Mouse (Mus musculus): ENCODE results near the gene Bcar3. TPM values are rescaled to one million over a fixed set of nuclear protein-coding genes. Genes with fewer than 3 reads are reported as not detected.

Gene Bcar3
- polyA plus RNA-seq, 1 experiment = 26.3 TPM

- TF ChIP-seq POLR2A (IDR thresholded peaks at IDR 0.05; ENCODE audit: insufficient read depth, low read length) = no peak
- TF ChIP-seq EP300 (IDR thresholded peaks at IDR 0.05; ENCODE audit: insufficient read depth, low read depth, low read length) = no peak
- TF ChIP-seq CTCF (IDR thresholded peaks at IDR 0.05; ENCODE audit: low read depth, low read length) = no peak
Measured at GRCm38 (mm10) chr3:122566549-122566948, 272.6 kb downstream of the Bcar3 start.

DNA sequence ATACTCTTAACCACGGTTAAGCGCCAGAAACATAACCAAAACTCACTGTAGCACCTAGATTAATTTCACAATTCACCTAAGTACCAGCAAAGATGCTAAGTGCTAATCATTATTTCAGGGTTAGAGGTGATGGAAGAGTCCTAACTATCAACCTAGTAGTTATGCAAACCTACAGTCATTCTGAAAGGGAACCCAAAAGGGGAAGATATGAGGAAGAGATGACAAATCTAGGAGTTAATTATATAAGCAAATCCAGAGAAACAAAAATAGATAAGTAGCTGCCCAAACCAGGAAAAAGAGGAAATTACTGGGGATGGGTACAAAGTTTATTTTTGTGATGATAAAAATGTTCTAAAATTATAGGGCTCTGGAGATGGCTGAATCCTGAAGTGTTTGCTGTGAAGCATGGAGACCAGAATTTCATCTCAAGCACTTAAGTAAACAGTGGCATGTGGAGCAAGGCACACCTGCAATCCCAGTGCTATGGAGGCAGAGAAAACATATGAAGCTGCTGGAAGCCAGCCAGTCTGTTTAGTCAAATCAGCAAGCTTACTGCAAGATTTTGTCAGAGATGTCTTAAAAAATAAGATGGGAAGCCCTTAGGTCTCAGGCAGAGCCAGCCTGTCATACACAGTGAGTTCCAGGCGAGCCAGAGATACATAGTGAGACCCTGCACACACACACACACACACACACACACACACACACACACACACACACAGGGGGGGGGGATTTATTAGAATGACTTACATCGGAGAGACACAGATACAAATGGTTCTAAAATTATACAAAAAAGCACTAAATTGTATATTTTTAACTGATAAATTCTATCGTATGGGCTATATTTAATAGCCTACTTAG, 279.7 kb downstream of the Bcar3 start:
- Histone ChIP-seq H3K27me3 (ENCODE audit: control insufficient read depth, insufficient read depth, low read length, poor library complexity, severe bottlenecking) (no peaks in the 10 kb centered on the region), H3K4me3 (ENCODE audit: low read depth, low read length) (no peak overlapping the region), H3K4me1 (ENCODE audit: control insufficient read depth, insufficient read depth, low read length) (no peaks in the 10 kb centered on the region), H3K9ac (ENCODE audit: low read depth, poor library complexity, severe bottlenecking) (no peak overlapping the region), H3K9me3 (replicated peaks; ENCODE audit: control insufficient read depth, insufficient read depth, low read length, poor library complexity, severe bottlenecking) (no peaks in the 10 kb centered on the region), H3K36me3 (ENCODE audit: control insufficient read depth, insufficient read depth, low read length, poor library complexity, severe bottlenecking) (no peaks in the 10 kb centered on the region; the same call in 1 of the 2 replicates), H3K27ac (ENCODE audit: insufficient read depth, low read length) (no peak overlapping the region)
- TF ChIP-seq POLR2A (IDR thresholded peaks at IDR 0.05; ENCODE audit: insufficient read depth, low read length) = no peak
- TF ChIP-seq EP300 (IDR thresholded peaks at IDR 0.05; ENCODE audit: insufficient read depth, low read depth, low read length) = no peak
- TF ChIP-seq CTCF (IDR thresholded peaks at IDR 0.05; ENCODE audit: low read depth, low read length) = no peak

More at GRCm38 (mm10) chr3:122566549-122566948, 272.6 kb downstream of the Bcar3 start:
- Histone ChIP-seq H3K36me3 (ENCODE audit: control insufficient read depth, insufficient read depth, low read length, poor library complexity, severe bottlenecking) (peaks cover 2% of the 10 kb centered on the region; the same call in 1 of the 2 replicates), H3K9ac (ENCODE audit: low read depth, poor library complexity, severe bottlenecking) (no peak overlapping the region), H3K9me3 (replicated peaks; ENCODE audit: control insufficient read depth, insufficient read depth, low read length, poor library complexity, severe bottlenecking) (no peaks in the 10 kb centered on the region), H3K4me3 (ENCODE audit: low read depth, low read length) (no peak overlapping the region), H3K4me1 (ENCODE audit: control insufficient read depth, insufficient read depth, low read length) (peaks cover 3% of the 10 kb centered on the region), H3K27me3 (ENCODE audit: control insufficient read depth, insufficient read depth, low read length, poor library complexity, severe bottlenecking) (no peaks in the 10 kb centered on the region), H3K27ac (ENCODE audit: insufficient read depth, low read length) (no peak overlapping the region)

GRCm38 (mm10) chr3:122574921-122575320, 281.0 kb downstream of the Bcar3 start:
- H3K27ac ChIP-seq (ENCODE audit: insufficient read depth, low read length) = no peak overlapping the region
- no peaks in the 10 kb centered on the region for H3K9me3 ChIP-seq (replicated peaks; ENCODE audit: control insufficient read depth, insufficient read depth, low read length, poor library complexity, severe bottlenecking)
- no peak overlapping the region for H3K4me3 ChIP-seq (ENCODE audit: low read depth, low read length)
- H3K36me3 ChIP-seq (ENCODE audit: control insufficient read depth, insufficient read depth, low read length, poor library complexity, severe bottlenecking) = no peaks in the 10 kb centered on the region; the same call in 1 of the 2 replicates
- H3K9ac ChIP-seq (ENCODE audit: low read depth, poor library complexity, severe bottlenecking) = no peak overlapping the region
- TF ChIP-seq EP300 (IDR thresholded peaks at IDR 0.05; ENCODE audit: insufficient read depth, low read depth, low read length) = no peak
- TF ChIP-seq CTCF (IDR thresholded peaks at IDR 0.05; ENCODE audit: low read depth, low read length) = no peak
- TF ChIP-seq POLR2A (IDR thresholded peaks at IDR 0.05; ENCODE audit: insufficient read depth, low read length) = no peak
- no peaks in the 10 kb centered on the region for H3K27me3 ChIP-seq (ENCODE audit: control insufficient read depth, insufficient read depth, low read length, poor library complexity, severe bottlenecking)
- H3K4me1 ChIP-seq (ENCODE audit: control insufficient read depth, insufficient read depth, low read length) = no peaks in the 10 kb centered on the region

DNA sequence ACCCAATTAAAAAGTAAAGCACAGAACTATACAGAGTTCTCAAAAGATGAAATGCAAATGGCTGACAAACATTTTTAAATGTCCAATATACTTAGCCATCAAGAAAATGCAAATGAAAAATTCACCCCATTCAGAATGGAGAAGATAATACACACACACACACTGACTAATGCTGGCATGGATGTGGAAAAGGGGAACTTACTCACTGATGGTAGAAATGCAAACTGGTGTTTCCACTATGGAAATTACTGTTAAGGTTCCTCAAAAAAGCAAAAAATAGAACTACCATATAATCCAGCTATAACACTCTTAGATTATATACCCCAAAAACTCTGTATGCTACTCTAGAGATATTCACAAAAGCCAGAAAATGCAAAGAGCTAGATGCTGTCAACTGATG, 283.4 kb downstream of the Bcar3 start:
- no peaks in the 10 kb centered on the region for H3K9me3 ChIP-seq (replicated peaks; ENCODE audit: control insufficient read depth, insufficient read depth, low read length, poor library complexity, severe bottlenecking)
- TF ChIP-seq CTCF (IDR thresholded peaks at IDR 0.05; ENCODE audit: low read depth, low read length) (no peak), POLR2A (IDR thresholded peaks at IDR 0.05; ENCODE audit: insufficient read depth, low read length) (no peak), EP300 (IDR thresholded peaks at IDR 0.05; ENCODE audit: insufficient read depth, low read depth, low read length) (no peak)
- H3K9ac ChIP-seq (ENCODE audit: low read depth, poor library complexity, severe bottlenecking) = no peak overlapping the region
- no peaks in the 10 kb centered on the region for H3K27me3 ChIP-seq (ENCODE audit: control insufficient read depth, insufficient read depth, low read length, poor library complexity, severe bottlenecking)
- H3K4me1 ChIP-seq (ENCODE audit: control insufficient read depth, insufficient read depth, low read length) = no peaks in the 10 kb centered on the region
- H3K4me3 ChIP-seq (ENCODE audit: low read depth, low read length) = no peak overlapping the region
- no peaks in the 10 kb centered on the region; the same call in 1 of the 2 replicates for H3K36me3 ChIP-seq (ENCODE audit: control insufficient read depth, insufficient read depth, low read length, poor library complexity, severe bottlenecking)
- no peak overlapping the region for H3K27ac ChIP-seq (ENCODE audit: insufficient read depth, low read length)

Other genes starting within 250 kb of the Bcar3 start
- gene Abca4, start 249.7 kb upstream of the Bcar3 start, polyA plus RNA-seq (2011; ENCODE audit: insufficient read depth, insufficient read length, low read depth, missing spikeins) = 0.81 and 1.4 TPM in 2 replicates
- 123 and 140 TPM in 2 replicates for gene Gclm, start 48.6 kb upstream of the Bcar3 start, polyA plus RNA-seq (2011; ENCODE audit: insufficient read depth, insufficient read length, low read depth, missing spikeins)
- 123 and 132 TPM in 2 replicates for gene Dnttip2, start 19.7 kb upstream of the Bcar3 start, polyA plus RNA-seq (2011; ENCODE audit: insufficient read depth, insufficient read length, low read depth, missing spikeins)